Mouse (Mus musculus) liver, embryonic 16.5 days (tissue): Measurements from ENCODE around the gene Gm11437. TPM values are rescaled to one million over a fixed set of nuclear protein-coding genes. Genes with fewer than 3 reads are reported as not detected.
A peak's percentile ranks its signal among the peaks of the same experiment; 100 is the strongest.

Experiments used
- ATAC-seq: fragments of 200-750 bp; cut with Nextera tagmentation; 2 replicates; pipeline ENCODE4 v1.8.0; 2017; ENCODE audit warnings: low read depth, mild to moderate bottlenecking, moderate number of reproducible peaks, moderate library complexity
- H3K27ac ChIP-seq: fragments of 300-500 bp; sonication (generic); 2 replicates; pipeline ENCODE4 v1.5.1; 2014; ENCODE audit warnings: mild to moderate bottlenecking, low read length
- H3K27me3 ChIP-seq: fragments of 300-500 bp; sonication (generic); 2 replicates; pipeline ENCODE4 v1.6.1; 2014; ENCODE audit warnings: low read depth, low read length, mixed read lengths; ENCODE audit not compliant: control insufficient read depth, insufficient read depth
- H3K36me3 ChIP-seq: fragments of 300-500 bp; sonication (generic); 2 replicates; pipeline ENCODE4 v1.6.1; 2014; ENCODE audit warnings: mild to moderate bottlenecking; ENCODE audit not compliant: control insufficient read depth, insufficient read depth
- H3K4me1 ChIP-seq: fragments of 300-500 bp; sonication (generic); 2 replicates; pipeline ENCODE4 v1.6.1; 2014; ENCODE audit warnings: low read depth, low read length, mixed read lengths; ENCODE audit not compliant: control insufficient read depth
- H3K4me2 ChIP-seq: fragments of 300-500 bp; sonication (generic); 2 replicates; pipeline ENCODE4 v1.6.1; 2014; ENCODE audit warnings: low read depth, low read length, mixed read lengths
- H3K4me3 ChIP-seq: fragments of 300-500 bp; sonication (generic); 2 replicates; pipeline ENCODE4 v1.5.1; 2014; ENCODE audit warnings: low read depth, mild to moderate bottlenecking, low read length
- H3K9ac ChIP-seq: fragments of 300-500 bp; sonication (generic); 2 replicates; pipeline ENCODE4 v1.6.1; 2014; ENCODE audit warnings: low read depth, low read length
- H3K9me3 ChIP-seq: fragments of 300-500 bp; sonication (generic); replicated peaks from 2 replicates; pipeline ENCODE4 v1.6.1; 2016; ENCODE audit warnings: low read length; ENCODE audit not compliant: control insufficient read depth
- WGBS: fragments of 180-500 bp; shearing (Covaris S2); extraction: QIAGEN DNeasy Blood & Tissue Kit; methylation state at CpG from one replicate; pipeline ENCODE4 v1.1.7; 2014; ENCODE audit not compliant: insufficient replicate concordance; 5-methylcytosine and 5-hydroxymethylcytosine counted together
- polyA plus RNA-seq: library from polyadenylated mRNA; unstranded; fragments of >200 nt; fragmentation: Nextera tagmentation; extraction: Ambion mirVana; gene quantifications from 2 replicates; pipeline ENCODE4 v1.2.1, GENCODE M21; 2015

Gene Gm11437
- polyA plus RNA-seq, 1 experiment from 2014 or later: not detected

DNA sequence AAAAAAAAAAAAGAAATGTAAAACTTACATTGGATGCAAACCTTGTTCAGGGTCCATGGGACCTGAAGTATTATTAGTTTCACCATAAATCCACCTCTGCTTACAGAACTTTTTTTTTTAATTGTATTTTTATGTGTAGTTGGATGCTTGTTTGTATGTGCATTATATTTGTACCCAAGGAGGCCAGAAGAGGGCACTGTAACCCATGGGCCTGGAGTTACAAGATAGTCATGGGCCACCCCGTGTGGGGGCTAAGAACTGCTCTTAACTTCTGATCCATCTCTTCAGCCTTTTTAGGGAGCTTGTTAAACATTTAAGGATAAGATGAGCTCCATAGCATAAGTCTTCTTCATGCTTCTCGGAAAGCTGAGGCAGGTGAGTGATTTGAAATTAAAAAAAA, 16.4 kb downstream of the Gm11437 start:
- Histone ChIP-seq H3K36me3 (no peaks in the 10 kb centered on the region), H3K27me3 (no peaks in the 10 kb centered on the region), H3K9ac (no peak overlapping the region), H3K4me2 (no peak overlapping the region), H3K27ac (no peak overlapping the region), H3K4me3 (no peak overlapping the region), H3K4me1 (peaks cover 3% of the 10 kb centered on the region), H3K9me3 (no peaks in the 10 kb centered on the region)
- ATAC-seq: no peak
- WGBS: 44% methylated on average over 2 of the region's 2 CpGs

DNA sequence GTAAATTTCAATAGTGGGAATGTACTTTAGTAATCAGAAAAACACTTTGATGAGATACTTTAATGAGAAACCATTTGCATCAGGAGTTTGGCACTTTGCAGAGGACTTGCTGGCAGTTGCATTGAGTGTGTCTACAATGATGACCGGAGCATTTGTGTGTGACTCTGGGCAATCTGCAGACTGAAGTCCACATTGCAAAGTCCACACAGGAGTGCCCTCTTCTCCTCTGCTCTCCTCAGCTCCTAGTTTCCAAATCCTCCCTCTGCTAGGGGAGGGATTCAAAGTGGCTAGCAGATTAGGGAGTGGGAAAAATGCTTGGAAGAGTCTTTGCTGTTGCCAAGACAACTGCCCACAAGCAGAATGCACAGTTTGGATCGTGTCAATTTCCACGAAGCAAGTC, 21.2 kb downstream of the Gm11437 start:
- no peaks in the 10 kb centered on the region for H3K9me3 ChIP-seq
- no peaks in the 10 kb centered on the region for H3K27me3 ChIP-seq
- 0 out of 2 replicates have a peak overlapping the region, but pooled peaks have one; percentile 2 for H3K27ac ChIP-seq
- H3K4me3 ChIP-seq: no peak overlapping the region
- peaks cover 3% of the 10 kb centered on the region for H3K4me1 ChIP-seq
- peak; percentile 75 for ATAC-seq
- WGBS: 64% methylated on average over 3 of the region's 3 CpGs
- H3K9ac ChIP-seq: no peak overlapping the region
- H3K36me3 ChIP-seq: no peaks in the 10 kb centered on the region
- no peak overlapping the region for H3K4me2 ChIP-seq

DNA sequence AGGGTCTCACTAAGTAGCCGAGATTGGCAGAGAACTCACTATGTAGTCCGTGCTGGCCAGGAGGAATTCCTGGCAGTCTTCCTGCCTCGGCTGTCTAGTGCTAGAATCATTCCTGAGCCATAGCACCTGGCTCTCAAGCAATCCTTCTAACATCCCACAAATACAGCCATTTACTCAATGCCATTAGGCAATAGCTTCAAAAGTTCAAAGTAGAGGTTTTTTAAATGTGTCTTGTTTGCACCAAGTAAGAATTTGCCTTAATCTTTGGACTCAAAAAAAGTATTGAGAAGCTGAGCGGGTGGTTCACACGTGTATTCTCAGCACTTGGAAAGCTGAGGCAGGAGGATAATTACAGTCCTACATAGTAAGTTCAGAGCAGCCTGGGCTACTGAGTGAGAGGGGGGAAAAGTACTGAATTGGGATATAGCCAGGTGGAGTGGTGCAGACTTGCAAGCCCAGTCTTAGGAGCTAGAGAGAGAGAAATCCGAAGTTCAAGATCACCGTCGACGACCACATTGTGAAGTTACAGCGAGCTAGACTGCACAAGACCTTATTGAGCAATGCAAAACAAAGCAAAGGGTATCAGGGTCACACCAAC, 22.0 kb downstream of the Gm11437 start:
- H3K9ac ChIP-seq: no peak overlapping the region
- ATAC-seq: no peak
- no peak overlapping the region for H3K27ac ChIP-seq

DNA sequence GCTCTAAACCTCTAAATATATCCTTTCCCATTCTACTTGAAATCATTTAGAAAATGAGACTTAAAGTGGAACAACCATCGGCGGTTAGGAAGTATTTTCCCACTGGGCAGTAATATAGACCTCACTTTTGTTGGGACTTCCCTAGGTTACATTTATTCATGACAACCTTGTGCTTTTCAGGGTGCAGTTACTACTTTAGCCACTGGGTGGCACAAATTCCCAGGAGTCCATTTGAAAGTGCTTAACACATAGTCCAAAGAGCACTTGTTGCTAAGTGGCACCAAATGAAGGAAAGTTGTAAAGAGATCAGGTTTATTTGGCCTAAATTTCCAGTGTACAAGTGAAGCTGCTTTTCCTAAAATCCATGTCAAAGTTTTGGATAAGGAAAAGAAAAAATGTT, 25.5 kb downstream of the Gm11437 start:
- Histone ChIP-seq H3K9ac (no peak overlapping the region), H3K4me1 (peaks cover 2% of the 10 kb centered on the region), H3K9me3 (no peaks in the 10 kb centered on the region), H3K36me3 (no peaks in the 10 kb centered on the region), H3K4me3 (no peak overlapping the region), H3K27ac (no peak overlapping the region), H3K27me3 (no peaks in the 10 kb centered on the region), H3K4me2 (no peak overlapping the region)
- WGBS: 19% methylated on average over 2 of the region's 2 CpGs
- no peak for ATAC-seq

More for the DNA sequence above, 22.0 kb downstream of the Gm11437 start:
- H3K4me3 ChIP-seq: no peak overlapping the region
- H3K9me3 ChIP-seq: no peaks in the 10 kb centered on the region
- no peaks in the 10 kb centered on the region for H3K36me3 ChIP-seq
- peaks cover 3% of the 10 kb centered on the region for H3K4me1 ChIP-seq
- 58% methylated on average over 10 of the region's 10 CpGs for WGBS
- H3K27me3 ChIP-seq: no peaks in the 10 kb centered on the region
- H3K4me2 ChIP-seq: no peak overlapping the region

DNA sequence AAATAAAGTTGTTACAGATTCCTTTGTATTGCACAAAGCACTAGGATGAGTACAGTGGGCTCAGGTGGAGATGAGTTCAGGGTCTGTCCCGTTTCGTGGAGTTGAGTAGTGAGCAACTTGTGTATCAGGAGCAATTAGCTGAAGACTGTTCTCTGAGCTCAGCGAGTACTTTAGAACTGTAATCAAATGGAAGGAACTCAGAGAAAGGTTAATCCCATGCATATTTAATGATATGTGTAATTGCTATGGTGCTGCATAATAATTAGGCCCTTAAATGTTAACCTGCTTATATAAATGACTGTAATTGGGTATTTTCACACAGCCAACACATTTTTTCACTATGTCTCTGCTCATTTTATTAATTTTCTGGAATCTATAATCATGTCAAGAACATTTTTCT, 30.8 kb downstream of the Gm11437 start:
- WGBS: 58% methylated on average over 3 of the region's 3 CpGs
- Histone ChIP-seq H3K36me3 (no peaks in the 10 kb centered on the region), H3K27ac (no peak overlapping the region), H3K27me3 (no peaks in the 10 kb centered on the region), H3K9ac (no peak overlapping the region), H3K4me1 (no peaks in the 10 kb centered on the region), H3K9me3 (no peaks in the 10 kb centered on the region), H3K4me3 (no peak overlapping the region), H3K4me2 (no peak overlapping the region)
- no peak for ATAC-seq

DNA sequence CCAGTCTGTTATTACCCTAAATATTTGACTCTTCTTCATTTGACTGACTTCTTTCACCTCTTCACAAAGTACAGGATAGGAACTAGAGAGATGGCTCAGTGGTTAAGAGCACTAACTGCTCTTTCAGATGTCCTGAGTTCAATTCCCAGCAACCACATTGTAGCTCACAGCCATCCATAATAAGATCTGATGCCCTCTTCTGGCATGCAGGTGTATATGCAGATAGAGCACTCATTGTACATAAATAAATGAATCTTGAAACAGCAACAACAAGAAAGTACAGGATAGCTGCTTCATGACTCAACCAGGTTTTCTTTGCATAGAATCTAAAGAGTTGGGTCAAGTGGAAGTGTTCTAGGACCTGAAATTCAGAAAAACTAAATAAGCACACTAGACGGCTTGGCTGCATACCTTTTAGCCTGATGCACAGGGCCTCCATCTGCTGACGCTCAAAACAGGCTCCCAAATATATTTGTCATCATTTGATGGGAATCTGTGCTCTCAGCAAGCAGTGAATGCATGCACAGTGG, 32.9 kb downstream of the Gm11437 start:
- Histone ChIP-seq H3K27me3 (no peaks in the 10 kb centered on the region), H3K9ac (no peak overlapping the region), H3K4me1 (peaks cover 5% of the 10 kb centered on the region), H3K27ac (no peak overlapping the region), H3K4me2 (no peak overlapping the region), H3K9me3 (no peaks in the 10 kb centered on the region), H3K36me3 (no peaks in the 10 kb centered on the region), H3K4me3 (no peak overlapping the region)
- WGBS: 66% methylated on average over 2 of the region's 2 CpGs
- no peak for ATAC-seq

DNA sequence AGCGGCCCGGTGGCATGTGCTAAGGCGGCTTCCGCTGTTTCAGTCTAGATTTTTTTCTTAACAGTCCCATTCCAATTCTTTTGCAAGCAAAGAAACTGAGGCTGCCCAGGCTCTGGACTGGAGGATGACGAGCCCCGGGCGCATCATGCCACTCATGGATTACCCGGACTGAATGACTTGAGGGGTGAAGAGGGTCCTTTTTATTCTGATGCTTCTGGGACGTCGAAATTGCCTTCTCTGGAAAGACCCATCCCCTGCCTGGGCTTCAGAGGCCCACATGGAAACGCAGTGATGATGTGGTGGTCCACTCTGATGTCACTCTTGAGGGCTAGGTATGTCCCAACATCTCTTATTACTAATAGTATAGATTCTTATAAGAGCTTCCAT, 37.5 kb downstream of the Gm11437 start:
- Histone ChIP-seq H3K27me3 (no peaks in the 10 kb centered on the region), H3K36me3 (no peaks in the 10 kb centered on the region), H3K4me2 (peak overlapping the region; percentile 86), H3K9ac (peak overlapping the region; percentile 47), H3K9me3 (no peaks in the 10 kb centered on the region), H3K4me1 (peaks cover 5% of the 10 kb centered on the region), H3K4me3 (peak overlapping the region; percentile 83), H3K27ac (no peak overlapping the region)
- 8% methylated on average over 11 of the region's 11 CpGs for WGBS
- ATAC-seq: 0 out of 2 replicates have a peak, but pooled peaks have one; percentile 1

DNA sequence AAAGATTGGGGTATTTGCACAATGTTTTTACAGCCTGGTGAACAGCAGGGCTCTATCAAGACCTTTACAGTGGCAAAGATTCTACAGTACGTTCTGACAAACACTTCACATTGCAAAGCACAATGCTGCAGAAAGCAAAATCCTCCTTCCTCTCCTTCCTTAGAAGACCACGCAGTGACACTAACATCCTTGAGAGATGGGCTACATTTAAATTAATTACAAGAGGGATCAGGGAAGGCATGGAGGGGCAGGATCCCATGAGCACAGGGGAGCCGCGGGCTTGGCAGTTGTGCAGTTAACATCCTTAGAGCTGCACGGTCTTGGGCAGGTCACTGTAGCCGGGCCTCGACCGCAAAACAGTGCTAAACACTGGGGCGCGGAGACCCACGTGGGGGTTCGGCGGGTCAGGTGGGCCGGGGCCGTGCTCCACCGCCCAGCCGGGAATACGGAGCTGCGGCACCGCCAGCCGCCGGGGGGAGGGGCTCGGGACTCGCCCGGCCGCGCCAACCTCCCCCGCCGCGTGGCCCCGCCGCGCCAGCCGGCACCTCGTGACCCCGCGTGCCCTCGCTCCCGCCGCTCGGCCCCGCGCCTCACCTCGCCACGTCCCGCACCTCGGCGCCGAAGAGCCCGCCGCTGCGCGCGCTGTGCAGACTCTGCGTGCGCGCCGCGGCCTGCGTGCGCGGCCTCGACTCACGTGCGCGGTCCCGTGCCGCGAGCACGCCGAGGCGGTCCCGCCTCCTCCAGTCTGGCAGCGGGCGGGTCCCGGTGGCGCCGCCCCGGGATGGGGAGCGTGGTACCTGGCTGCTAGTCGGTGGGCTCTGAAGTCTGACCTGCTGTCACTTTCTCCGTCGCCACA, 38.1 kb downstream of the Gm11437 start, which contains the start of the genes Tada2a and Acaca:
Gene Tada2a (minus strand): TSS at position 658 of the 856 bp plus-strand sequence.
Gene Acaca (plus strand): TSS at position 730 of the 856 bp plus-strand sequence.
- ATAC-seq: peak; percentile 94
- under 1% methylated on average over 56 of the region's 83 CpGs for WGBS

DNA sequence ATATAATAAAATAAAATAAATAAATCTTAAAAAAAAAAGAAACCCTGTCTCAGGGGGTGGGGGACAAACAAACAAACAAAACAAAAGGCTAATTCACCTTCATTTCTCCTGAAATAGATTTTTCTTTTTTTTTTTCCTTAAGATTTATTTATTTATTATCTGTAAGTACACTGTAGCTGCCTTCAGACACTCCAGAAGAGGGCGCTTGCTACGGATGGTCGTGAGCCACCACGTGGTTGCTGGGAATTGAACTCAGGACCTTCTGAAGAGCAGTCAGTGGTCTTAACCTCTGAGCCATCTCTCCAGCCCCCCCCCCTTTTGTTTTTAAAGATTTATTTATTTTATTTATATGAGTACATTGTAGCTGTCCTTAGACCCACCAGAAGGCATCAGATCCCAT, 39.3 kb downstream of the Gm11437 start:
- Histone ChIP-seq H3K9ac (no peak overlapping the region), H3K4me1 (peaks cover 5% of the 10 kb centered on the region), H3K27ac (no peak overlapping the region), H3K9me3 (no peaks in the 10 kb centered on the region), H3K4me3 (no peak overlapping the region), H3K4me2 (no peak overlapping the region), H3K36me3 (no peaks in the 10 kb centered on the region), H3K27me3 (no peaks in the 10 kb centered on the region)
- ATAC-seq: no peak
- WGBS: 58% methylated on average over 4 of the region's 4 CpGs

More for the DNA sequence above, 38.1 kb downstream of the Gm11437 start, which contains the start of the genes Tada2a and Acaca:
- Histone ChIP-seq H3K9me3 (no peaks in the 10 kb centered on the region), H3K36me3 (no peaks in the 10 kb centered on the region), H3K4me3 (peak within 1 kb of the TSS; percentile 83), H3K4me1 (peaks cover 5% of the 10 kb centered on the region), H3K4me2 (peak within 1 kb of the TSS; percentile 86), H3K27me3 (no peaks in the 10 kb centered on the region), H3K9ac (peak within 1 kb of the TSS; percentile 82), H3K27ac (peak within 1 kb of the TSS; percentile 53; the same call in 1 of the 2 replicates)
